Mouse (Mus musculus): ENCODE data around the gene Nhlh2. TPM values are rescaled to one million over a fixed set of nuclear protein-coding genes. Genes with fewer than 3 reads are reported as not detected.
A peak's percentile ranks its signal among the peaks of the same experiment; 100 is the strongest.

Nhlh2 gene
- polyA plus RNA-seq, 1 experiment from 2014 or later = 15.0 TPM

- peaks cover 5% of the 10 kb centered on the region; the same call in 1 of the 2 replicates for H3K4me1 ChIP-seq
- H3K9me3 ChIP-seq = no peaks in the 10 kb centered on the region
- H3K4me2 ChIP-seq (replicated peaks) = no peak overlapping the region
- H3K27me3 ChIP-seq = no peaks in the 10 kb centered on the region
- peak overlapping the region; percentile 30; the same call in 1 of the 2 replicates for H3K27ac ChIP-seq
- 38% methylated on average over 14 of the region's 14 CpGs for WGBS
- H3K9ac ChIP-seq = peak overlapping the region; percentile 19; the same call in 1 of the 2 replicates
- ATAC-seq (ENCODE audit: insufficient number of reproducible peaks, insufficient read depth, low FRiP score, low TSS enrichment) = peak; percentile 74; the same call in 1 of the 2 replicates
- H3K36me3 ChIP-seq = no peaks in the 10 kb centered on the region
- H3K4me3 ChIP-seq = no peak overlapping the region
Measured at GRCm38 (mm10) chr3:102061923-102062670, 52.2 kb downstream of the Nhlh2 start.

DNA sequence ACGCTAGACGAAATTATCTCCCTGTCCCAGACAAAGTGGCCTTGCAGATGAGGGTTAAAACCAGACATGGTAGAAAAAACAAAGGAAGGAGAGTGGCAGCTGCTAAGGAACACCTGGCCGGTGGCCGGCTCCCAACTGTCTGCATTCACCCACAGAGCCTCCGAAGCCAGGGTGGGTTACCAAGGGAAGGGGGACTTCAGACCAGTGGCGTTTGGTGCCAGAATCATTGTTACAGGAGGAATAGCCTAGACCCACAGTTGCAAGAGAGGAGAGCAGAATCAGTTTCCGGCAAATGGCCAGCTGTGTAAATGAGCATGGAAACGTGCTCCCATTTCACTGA, 52.8 kb downstream of the Nhlh2 start:
- no peak overlapping the region for H3K4me2 ChIP-seq (replicated peaks)
- no peak for ATAC-seq (ENCODE audit: insufficient number of reproducible peaks, insufficient read depth, low FRiP score, low TSS enrichment)
- H3K9me3 ChIP-seq = no peaks in the 10 kb centered on the region
- H3K27ac ChIP-seq = peak overlapping the region; percentile 30; the same call in 1 of the 2 replicates
- H3K27me3 ChIP-seq = no peaks in the 10 kb centered on the region
- no peaks in the 10 kb centered on the region for H3K36me3 ChIP-seq
- peak overlapping the region; percentile 19; the same call in 1 of the 2 replicates for H3K9ac ChIP-seq
- WGBS = 28% methylated on average over 8 of the region's 8 CpGs
- peaks cover 5% of the 10 kb centered on the region; the same call in 1 of the 2 replicates for H3K4me1 ChIP-seq
- H3K4me3 ChIP-seq = no peak overlapping the region

- Histone ChIP-seq H3K4me1 (peaks cover 5% of the 10 kb centered on the region; the same call in 1 of the 2 replicates), H3K9me3 (no peaks in the 10 kb centered on the region), H3K4me3 (no peak overlapping the region), H3K9ac (no peak overlapping the region), H3K36me3 (no peaks in the 10 kb centered on the region), H3K4me2 (replicated peaks) (no peak overlapping the region), H3K27ac (no peak overlapping the region), H3K27me3 (no peaks in the 10 kb centered on the region)
- WGBS = 66% methylated on average over 10 of the region's 10 CpGs
- no peak for ATAC-seq (ENCODE audit: insufficient number of reproducible peaks, insufficient read depth, low FRiP score, low TSS enrichment)
Measured at GRCm38 (mm10) chr3:102063273-102064120, 53.6 kb downstream of the Nhlh2 start.

- Histone ChIP-seq H3K27ac (no peak overlapping the region), H3K9me3 (no peaks in the 10 kb centered on the region), H3K27me3 (no peaks in the 10 kb centered on the region), H3K9ac (no peak overlapping the region), H3K4me3 (no peak overlapping the region), H3K4me2 (replicated peaks) (no peak overlapping the region), H3K36me3 (no peaks in the 10 kb centered on the region), H3K4me1 (peaks cover 5% of the 10 kb centered on the region; the same call in 1 of the 2 replicates)
- ATAC-seq (ENCODE audit: insufficient number of reproducible peaks, insufficient read depth, low FRiP score, low TSS enrichment) = no peak
- WGBS = 85% methylated on average over 6 of the region's 6 CpGs
Measured at GRCm38 (mm10) chr3:102064566-102064965, 54.7 kb downstream of the Nhlh2 start.

Other genes with a start within 250 kb of the Nhlh2 start
- gene Mab21l3, start 161.1 kb upstream of the Nhlh2 start, polyA plus RNA-seq (2016; fragmentation: Nextera tagmentation; extraction: Ambion mirVana) = 1.4 and 1.6 TPM in 2 replicates
- gene Slc22a15, start 85.6 kb upstream of the Nhlh2 start, polyA plus RNA-seq (2016; fragmentation: Nextera tagmentation; extraction: Ambion mirVana) = 6.3 and 6.6 TPM in 2 replicates
- gene Casq2, start 76.3 kb downstream of the Nhlh2 start, polyA plus RNA-seq (2016; fragmentation: Nextera tagmentation; extraction: Ambion mirVana) = 10.3 and 11.3 TPM in 2 replicates
- gene Vangl1, start 194.6 kb downstream of the Nhlh2 start, polyA plus RNA-seq (2016; fragmentation: Nextera tagmentation; extraction: Ambion mirVana) = 17.5 and 19.1 TPM in 2 replicates